Mouse (Mus musculus) liver, adult 2 months (tissue): ENCODE data around the gene Vasp. TPM values are rescaled to one million over a fixed set of nuclear protein-coding genes. Genes with fewer than 3 reads are reported as not detected.

ENCODE experiments used
- DNase-seq: peaks from one replicate; pipeline ENCODE4 v3.0.0-alpha.2; 2011; ENCODE audit warnings: low read depth, low spot score; ENCODE audit errors: extremely low read depth
- H3K27ac ChIP-seq: fragments of 200-500 bp; replicated peaks from 2 replicates; pipeline ENCODE4 v1.5.1; 2012; ENCODE audit warnings: low read depth, mild to moderate bottlenecking, control low read depth, inconsistent platforms, low read length; ENCODE audit not compliant: insufficient read depth
- H3K27me3 ChIP-seq: fragments of 200-500 bp; 2 replicates; pipeline ENCODE4 v1.6.1; 2012; ENCODE audit warnings: mild to moderate bottlenecking, moderate library complexity, low read length, inconsistent platforms; ENCODE audit not compliant: control insufficient read depth, insufficient read depth
- H3K36me3 ChIP-seq: fragments of 200-500 bp; 2 replicates; pipeline ENCODE4 v1.6.1; 2012; ENCODE audit warnings: low read length, inconsistent platforms; ENCODE audit not compliant: control insufficient read depth, insufficient read depth
- H3K4me1 ChIP-seq: fragments of 200-500 bp; 2 replicates; pipeline ENCODE4 v1.6.1; 2011; ENCODE audit warnings: low read length; ENCODE audit not compliant: control insufficient read depth, insufficient read depth
- H3K4me3 ChIP-seq: fragments of 200-500 bp; 2 replicates; pipeline ENCODE4 v1.5.1; 2011; ENCODE audit warnings: low read depth, mild to moderate bottlenecking, control low read depth, low read length, moderate library complexity; ENCODE audit not compliant: insufficient read depth
- H3K79me2 ChIP-seq: fragments of 200-500 bp; 2 replicates; pipeline ENCODE4 v1.6.1; 2012; ENCODE audit warnings: inconsistent platforms, mild to moderate bottlenecking, low read length, moderate library complexity; ENCODE audit not compliant: control insufficient read depth, insufficient read depth
- H3K9ac ChIP-seq: fragments of 200-500 bp; 2 replicates; pipeline ENCODE4 v1.6.1; 2012; ENCODE audit warnings: low read depth, mild to moderate bottlenecking, control low read depth, inconsistent platforms, low read length
- CTCF ChIP-seq: fragments of 200-500 bp; IDR thresholded peaks from 2 replicates; pipeline ENCODE4 v1.5.1; 2011; ENCODE audit warnings: low read depth, low read length, control low read depth
- POLR2A ChIP-seq: fragments of 200-500 bp; IDR thresholded peaks from 2 replicates; pipeline ENCODE4 v1.6.1; 2011; ENCODE audit warnings: low read length, control low read depth; ENCODE audit not compliant: insufficient read depth; ENCODE audit errors: extremely low read depth
- WGBS: fragments of 180-500 bp; shearing (Covaris S2); methylation state at CpG from one replicate; pipeline ENCODE4 v1.1.7; 2018; 5-methylcytosine and 5-hydroxymethylcytosine counted together
- polyA plus RNA-seq: library from polyadenylated mRNA; depleted of rRNA; stranded (reverse); fragments of >200 nt; gene quantifications from 2 replicates; pipeline ENCODE4 v1.2.3, GENCODE M21; 2012
- total RNA-seq: library from RNA; depleted of rRNA; stranded (reverse); fragments of >200 nt; gene quantifications from 2 replicates; pipeline ENCODE4 v1.2.3, GENCODE M21; 2014

The Vasp gene
- total and polyA plus RNA-seq, 2 experiments = 6.3 to 37.1 TPM

- Histone ChIP-seq H3K79me2 (no peaks in the 10 kb centered on the region), H3K27ac (no peak overlapping the region), H3K9ac (no peak overlapping the region), H3K27me3 (no peaks in the 10 kb centered on the region), H3K4me1 (no peaks in the 10 kb centered on the region), H3K4me3 (peak overlapping the region; percentile 55), H3K36me3 (no peaks in the 10 kb centered on the region)
- under 1% methylated on average over 29 of the region's 29 CpGs for WGBS
- TF ChIP-seq CTCF (peak; percentile 98), POLR2A (no peak)
- peak; percentile 83 for DNase-seq
Measured at GRCm38 (mm10) chr7:19300501-19301421, 29.1 kb upstream of the Vasp start.

DNA sequence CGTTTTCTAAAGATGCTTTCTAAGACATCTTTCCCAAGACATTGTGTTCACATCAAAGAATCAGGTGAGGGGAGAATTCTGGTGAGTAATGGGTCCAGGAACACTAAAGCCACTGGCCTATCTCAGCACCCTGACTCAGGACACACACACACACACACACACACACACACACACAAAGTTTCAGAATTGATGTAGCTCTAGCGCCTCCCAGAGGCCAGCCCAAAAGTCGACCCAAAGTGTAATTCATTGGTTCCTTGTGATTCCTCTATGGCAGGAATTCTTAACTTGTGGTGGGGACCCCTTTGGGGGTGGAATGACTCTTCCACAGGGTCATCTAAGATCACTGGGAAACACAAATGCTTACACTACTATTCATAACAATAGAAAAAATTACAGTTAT, 27.6 kb upstream of the Vasp start:
- H3K79me2 ChIP-seq = no peaks in the 10 kb centered on the region
- peak; percentile 61 for TF ChIP-seq CTCF
- no peak for TF ChIP-seq POLR2A
- H3K4me1 ChIP-seq = no peaks in the 10 kb centered on the region
- DNase-seq = peak; percentile 49
- H3K36me3 ChIP-seq = no peaks in the 10 kb centered on the region
- WGBS = 13% methylated on average over 3 of the region's 3 CpGs
- no peak overlapping the region for H3K9ac ChIP-seq
- H3K4me3 ChIP-seq = no peak overlapping the region
- H3K27me3 ChIP-seq = no peaks in the 10 kb centered on the region
- no peak overlapping the region for H3K27ac ChIP-seq

DNA sequence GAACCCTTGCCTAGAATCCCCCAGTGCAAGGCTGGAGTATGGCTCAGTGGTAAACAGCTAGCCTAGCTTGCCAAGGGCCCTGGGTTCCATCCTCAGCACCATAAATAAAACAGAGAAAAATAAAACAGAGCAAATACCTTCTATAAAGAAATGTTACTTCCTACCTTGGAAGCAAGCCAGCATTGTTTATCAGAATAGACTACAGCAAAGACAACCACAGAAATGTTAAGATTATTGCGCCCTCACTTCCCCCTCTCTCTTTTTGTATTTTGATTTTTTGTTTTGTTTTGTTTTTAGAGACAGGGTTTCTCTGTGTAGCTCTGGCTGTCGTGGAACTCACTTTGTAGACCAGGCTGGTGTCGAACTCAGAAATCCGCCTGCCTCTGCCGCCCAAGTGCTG, 26.2 kb upstream of the Vasp start:
- Histone ChIP-seq H3K27ac (no peak overlapping the region), H3K79me2 (no peaks in the 10 kb centered on the region), H3K9ac (no peak overlapping the region), H3K27me3 (no peaks in the 10 kb centered on the region), H3K4me3 (no peak overlapping the region), H3K4me1 (no peaks in the 10 kb centered on the region), H3K36me3 (no peaks in the 10 kb centered on the region)
- DNase-seq = no peak
- TF ChIP-seq CTCF = no peak
- TF ChIP-seq POLR2A = no peak
- WGBS = 85% methylated on average over 5 of the region's 5 CpGs

DNA sequence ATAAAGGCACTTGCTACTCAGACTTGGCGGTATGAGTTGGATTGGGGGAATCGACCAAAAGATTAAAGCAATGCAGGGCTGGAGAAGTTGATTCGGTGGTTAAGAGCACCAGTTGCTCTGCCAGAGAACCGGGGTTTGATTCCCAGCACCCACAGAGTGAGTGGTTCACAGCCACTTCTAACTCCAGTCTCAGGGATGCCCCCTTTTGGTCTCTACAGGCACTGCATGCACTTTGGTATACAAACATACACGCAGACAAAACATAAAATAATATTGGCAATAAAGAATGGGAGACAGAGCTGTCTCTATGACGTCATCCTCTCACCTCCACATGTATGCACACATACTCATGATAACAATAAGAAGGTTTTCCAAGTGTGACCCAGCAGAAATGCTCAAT, 25.4 kb upstream of the Vasp start:
- Histone ChIP-seq H3K27ac (no peak overlapping the region), H3K9ac (no peak overlapping the region), H3K4me1 (no peaks in the 10 kb centered on the region), H3K36me3 (no peaks in the 10 kb centered on the region), H3K27me3 (no peaks in the 10 kb centered on the region), H3K4me3 (no peak overlapping the region), H3K79me2 (no peaks in the 10 kb centered on the region)
- WGBS = 89% methylated on average over 6 of the region's 6 CpGs
- TF ChIP-seq CTCF (no peak), POLR2A (no peak)
- no peak for DNase-seq

GRCm38 (mm10) chr7:19295503-19296185, 24.0 kb upstream of the Vasp start:
- TF ChIP-seq POLR2A (no peak), CTCF (peak; percentile 92)
- 17% methylated on average over 22 of the region's 22 CpGs for WGBS
- Histone ChIP-seq H3K79me2 (no peaks in the 10 kb centered on the region), H3K4me3 (peak overlapping the region; percentile 49; the same call in 1 of the 2 replicates), H3K27me3 (no peaks in the 10 kb centered on the region), H3K27ac (no peak overlapping the region), H3K4me1 (no peaks in the 10 kb centered on the region), H3K9ac (peak overlapping the region; percentile 55; the same call in 1 of the 2 replicates), H3K36me3 (no peaks in the 10 kb centered on the region)
- peak; percentile 81 for DNase-seq
